Mouse (Mus musculus): ENCODE data around the gene Terf2ip. TPM values are rescaled to one million over a fixed set of nuclear protein-coding genes. Genes with fewer than 3 reads are reported as not detected.

Terf2ip gene
- 26.8 and 41.1 TPM in 2 replicates for polyA plus RNA-seq (2012; rRNA removed)

DNA sequence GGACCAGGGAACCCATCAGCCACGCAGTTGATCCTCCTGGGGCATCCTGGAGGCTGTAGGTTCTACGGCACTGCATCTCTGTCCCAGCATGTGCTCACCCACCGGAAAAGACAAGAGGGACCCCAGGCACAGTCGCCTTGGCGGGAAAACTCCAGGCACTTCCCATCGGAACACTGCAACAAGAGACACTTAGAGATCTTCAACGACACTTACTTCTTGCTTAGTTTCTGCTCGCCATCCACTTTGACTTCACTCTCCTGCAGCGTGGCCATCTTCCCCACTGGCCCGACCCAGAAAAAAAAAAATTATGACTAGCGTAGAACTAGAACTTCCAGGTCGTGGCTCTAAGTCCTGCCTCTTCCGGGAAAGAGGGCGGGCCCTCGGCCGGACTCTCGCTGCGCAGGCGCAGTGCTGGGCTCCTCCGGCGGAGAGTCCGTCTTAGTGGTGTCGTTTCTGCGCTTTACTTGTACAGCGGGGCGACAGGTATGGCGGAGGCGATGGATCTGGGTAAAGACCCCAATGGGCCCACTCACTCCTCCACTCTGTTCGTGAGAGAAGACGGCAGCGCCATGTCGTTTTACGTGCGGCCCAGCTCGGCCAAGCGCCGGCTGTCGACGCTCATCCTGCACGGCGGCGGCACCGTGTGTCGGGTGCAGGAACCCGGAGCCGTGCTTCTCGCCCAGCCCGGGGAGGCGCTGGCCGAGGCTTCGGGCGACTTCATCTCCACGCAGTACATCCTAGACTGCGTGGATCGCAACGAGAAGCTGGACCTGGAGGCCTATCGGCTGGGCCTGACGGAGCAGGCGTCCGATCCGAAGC is at the start of gene Terf2ip, which contains the start of gene Kars:
Gene Terf2ip (plus strand): TSS at position 402 of the 819 bp plus-strand sequence.
Gene Kars (minus strand): TSS at position 327 of the 819 bp plus-strand sequence.
- DNase-seq (ENCODE audit: low read depth): peak; percentile 98
- no peak for TF ChIP-seq CTCF (IDR thresholded peaks at IDR 0.05; ENCODE audit: borderline replicate concordance, extremely low read depth, insufficient read depth, insufficient read length)
- TF ChIP-seq POLR2A (IDR thresholded peaks at IDR 0.05; ENCODE audit: borderline replicate concordance, extremely low read depth, insufficient read depth, insufficient read length, poor library complexity, severe bottlenecking): peak; percentile 84; the same call in 1 of the 2 replicates

DNA sequence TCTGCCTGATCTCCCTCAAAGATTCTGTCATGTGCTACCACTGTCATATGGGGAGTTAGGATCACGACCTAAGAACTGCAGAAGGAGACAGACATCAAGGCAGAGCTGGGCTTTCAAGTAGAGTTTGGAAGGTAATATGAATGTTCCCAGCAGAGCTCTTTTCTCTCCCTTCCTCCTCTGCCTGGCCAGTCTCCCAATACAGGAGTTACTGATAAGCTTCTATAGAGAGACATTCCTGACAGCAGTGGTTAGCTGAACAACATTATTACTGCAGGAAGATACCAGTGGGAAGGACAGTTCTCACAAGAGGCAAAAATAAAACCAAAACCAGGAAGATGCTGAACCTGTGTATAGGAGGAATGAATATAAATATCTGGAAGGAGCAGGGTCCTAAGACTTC is 48.6 kb upstream of the Terf2ip start:
- TF ChIP-seq CTCF (IDR thresholded peaks at IDR 0.05; ENCODE audit: borderline replicate concordance, extremely low read depth, insufficient read depth, insufficient read length) (no peak), POLR2A (IDR thresholded peaks at IDR 0.05; ENCODE audit: borderline replicate concordance, extremely low read depth, insufficient read depth, insufficient read length, poor library complexity, severe bottlenecking) (no peak)
- no peak for DNase-seq (ENCODE audit: low read depth)

DNA sequence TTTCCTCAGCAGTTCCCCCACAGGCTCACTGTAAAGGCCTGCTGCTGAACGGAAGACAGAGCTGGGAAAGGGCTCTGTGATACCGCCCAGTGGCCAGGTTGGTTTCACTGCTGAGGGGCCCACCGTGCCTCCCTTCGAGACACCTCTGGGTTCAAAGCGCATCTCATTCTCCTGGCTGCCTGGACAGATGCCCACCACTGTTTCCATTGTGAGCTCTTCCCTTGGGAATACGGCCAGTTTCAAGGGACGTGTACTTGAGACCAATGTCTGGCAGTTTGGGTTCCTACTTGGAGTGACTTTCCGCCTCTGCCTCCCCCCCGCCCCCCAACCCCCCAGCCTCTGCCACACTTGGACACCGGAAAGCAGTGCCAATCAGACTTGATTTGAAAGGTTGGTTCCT is 48.1 kb upstream of the Terf2ip start:
- DNase-seq (ENCODE audit: low read depth): no peak
- TF ChIP-seq POLR2A (IDR thresholded peaks at IDR 0.05; ENCODE audit: borderline replicate concordance, extremely low read depth, insufficient read depth, insufficient read length, poor library complexity, severe bottlenecking) (no peak), CTCF (IDR thresholded peaks at IDR 0.05; ENCODE audit: borderline replicate concordance, extremely low read depth, insufficient read depth, insufficient read length) (no peak)

DNA sequence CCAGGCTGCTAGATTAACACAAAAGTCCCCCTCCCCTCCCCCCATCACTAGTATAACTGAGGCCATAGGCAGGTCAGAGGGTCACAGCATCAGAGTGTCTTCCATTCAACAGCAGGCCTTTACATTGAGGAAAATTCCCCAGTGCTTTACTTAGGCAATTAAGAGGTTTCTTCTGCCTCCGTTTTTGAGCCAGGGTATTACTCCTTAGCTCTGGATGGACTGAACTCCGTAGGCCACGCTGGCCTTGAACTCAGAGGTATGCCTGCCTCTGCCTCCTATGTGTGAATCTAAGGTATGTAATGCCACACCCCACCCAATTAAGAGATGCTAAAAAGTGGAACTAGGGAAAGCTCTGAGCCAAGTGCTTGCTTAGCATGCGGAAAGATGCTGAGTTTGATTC is 47.7 kb upstream of the Terf2ip start:
- TF ChIP-seq POLR2A (IDR thresholded peaks at IDR 0.05; ENCODE audit: borderline replicate concordance, extremely low read depth, insufficient read depth, insufficient read length, poor library complexity, severe bottlenecking) (no peak), CTCF (IDR thresholded peaks at IDR 0.05; ENCODE audit: borderline replicate concordance, extremely low read depth, insufficient read depth, insufficient read length) (no peak)
- no peak for DNase-seq (ENCODE audit: low read depth)

DNA sequence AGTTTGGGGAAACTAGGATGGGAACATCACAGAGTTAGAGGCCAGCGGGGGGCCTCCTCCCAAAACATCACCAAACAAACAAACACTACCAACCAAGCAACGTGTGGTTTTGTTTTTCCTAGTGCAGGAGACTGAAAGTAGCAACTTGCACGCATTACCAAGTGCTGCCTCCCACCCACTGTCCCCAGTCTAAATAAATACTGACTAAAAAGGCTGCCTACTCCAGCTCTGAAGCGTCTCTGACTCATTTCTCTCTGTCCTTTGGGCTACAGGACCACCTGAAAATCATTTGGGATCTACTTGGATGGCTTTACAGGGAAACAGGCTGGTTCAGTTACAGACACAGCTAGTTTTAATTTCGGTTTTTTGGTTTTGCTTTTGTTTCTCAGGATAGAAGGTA is 46.8 kb upstream of the Terf2ip start:
- no peak for DNase-seq (ENCODE audit: low read depth)
- TF ChIP-seq POLR2A (IDR thresholded peaks at IDR 0.05; ENCODE audit: borderline replicate concordance, extremely low read depth, insufficient read depth, insufficient read length, poor library complexity, severe bottlenecking) (no peak), CTCF (IDR thresholded peaks at IDR 0.05; ENCODE audit: borderline replicate concordance, extremely low read depth, insufficient read depth, insufficient read length) (no peak)

DNA sequence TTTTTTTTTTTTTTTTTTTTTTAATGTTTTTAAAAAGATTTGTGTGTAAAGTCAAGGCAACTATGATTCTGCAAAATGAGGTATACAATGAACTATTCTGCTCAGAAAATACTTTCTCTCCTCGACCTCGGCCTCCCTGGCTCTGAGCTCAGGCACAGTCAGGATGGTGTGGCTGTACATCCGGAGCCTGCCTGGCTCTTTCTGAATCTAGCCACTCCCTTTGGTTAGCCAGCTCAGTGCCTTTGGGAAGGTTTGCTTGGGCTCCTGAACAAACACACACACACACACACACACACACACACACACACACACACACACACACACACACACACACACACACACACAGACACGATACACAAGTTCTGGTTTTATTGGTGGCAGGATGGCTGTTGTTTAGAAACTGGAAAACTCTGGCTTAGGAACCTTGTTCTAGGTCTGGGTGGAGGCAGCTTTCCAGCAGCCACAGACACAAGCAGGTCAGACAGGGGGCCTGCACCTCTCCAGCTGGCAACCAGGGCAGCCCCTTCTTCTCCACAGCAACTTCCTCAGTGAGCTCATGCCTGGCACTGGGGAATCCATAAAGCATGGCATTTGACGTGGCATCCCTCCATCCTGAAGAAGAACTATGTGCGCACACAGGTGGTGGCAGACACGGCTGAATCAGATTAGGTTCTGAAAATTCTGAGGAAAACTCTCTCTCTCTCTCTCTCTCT is 46.2 kb upstream of the Terf2ip start:
- TF ChIP-seq POLR2A (IDR thresholded peaks at IDR 0.05; ENCODE audit: borderline replicate concordance, extremely low read depth, insufficient read depth, insufficient read length, poor library complexity, severe bottlenecking) (no peak), CTCF (IDR thresholded peaks at IDR 0.05; ENCODE audit: borderline replicate concordance, extremely low read depth, insufficient read depth, insufficient read length) (no peak)
- no peak for DNase-seq (ENCODE audit: low read depth)

DNA sequence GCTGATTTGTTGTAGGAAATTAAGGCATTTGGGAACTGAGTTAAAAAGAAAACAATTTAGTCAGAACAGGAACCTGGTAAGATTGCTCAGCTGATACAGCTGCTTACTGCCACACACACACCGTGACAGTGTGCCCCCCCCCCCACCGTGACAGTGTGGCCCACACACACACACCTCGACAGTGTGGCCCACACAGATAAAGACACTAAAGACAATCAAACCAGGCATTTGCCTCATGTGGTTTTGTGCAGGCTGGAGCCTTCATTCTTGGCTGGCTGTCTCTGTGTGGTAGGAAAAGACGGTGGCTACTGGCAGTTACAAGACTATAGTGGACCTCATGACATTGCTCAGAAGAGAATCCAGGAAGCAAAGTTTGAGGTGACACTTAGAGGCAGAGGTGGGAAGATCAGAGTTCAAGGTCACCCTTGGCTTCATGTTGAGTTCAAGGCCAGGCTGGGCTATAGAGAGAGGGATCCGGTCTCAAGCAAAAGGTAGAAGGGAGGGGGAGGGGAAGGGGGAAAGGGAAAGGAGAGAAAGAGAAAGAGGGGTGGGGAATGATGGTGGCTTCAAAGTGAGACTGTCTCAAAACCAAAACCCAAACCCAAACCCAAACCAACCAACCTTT is 43.8 kb upstream of the Terf2ip start:
- DNase-seq (ENCODE audit: low read depth): no peak
- no peak for TF ChIP-seq CTCF (IDR thresholded peaks at IDR 0.05; ENCODE audit: borderline replicate concordance, extremely low read depth, insufficient read depth, insufficient read length)
- TF ChIP-seq POLR2A (IDR thresholded peaks at IDR 0.05; ENCODE audit: borderline replicate concordance, extremely low read depth, insufficient read depth, insufficient read length, poor library complexity, severe bottlenecking): no peak

DNA sequence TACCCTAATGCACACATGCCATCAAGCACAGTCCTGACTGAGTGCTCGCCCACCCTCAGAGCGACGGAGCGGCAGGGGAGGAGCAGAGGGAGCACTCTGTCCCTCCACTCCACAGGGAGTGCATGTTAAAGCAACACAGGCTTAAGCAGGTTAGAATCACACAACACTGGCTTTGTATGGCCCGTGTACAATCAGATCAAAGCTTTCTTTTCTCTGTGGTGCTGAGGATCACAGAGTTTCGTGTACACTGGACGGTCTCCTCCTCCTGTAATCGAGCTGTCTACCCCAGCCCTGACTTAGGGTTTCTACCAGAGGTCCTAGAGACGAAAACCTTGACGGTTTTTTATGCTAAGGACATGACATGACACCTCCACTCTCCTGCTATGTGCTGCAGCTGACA is 42.7 kb upstream of the Terf2ip start:
- DNase-seq (ENCODE audit: low read depth): no peak
- no peak for TF ChIP-seq CTCF (IDR thresholded peaks at IDR 0.05; ENCODE audit: borderline replicate concordance, extremely low read depth, insufficient read depth, insufficient read length)
- no peak for TF ChIP-seq POLR2A (IDR thresholded peaks at IDR 0.05; ENCODE audit: borderline replicate concordance, extremely low read depth, insufficient read depth, insufficient read length, poor library complexity, severe bottlenecking)

DNA sequence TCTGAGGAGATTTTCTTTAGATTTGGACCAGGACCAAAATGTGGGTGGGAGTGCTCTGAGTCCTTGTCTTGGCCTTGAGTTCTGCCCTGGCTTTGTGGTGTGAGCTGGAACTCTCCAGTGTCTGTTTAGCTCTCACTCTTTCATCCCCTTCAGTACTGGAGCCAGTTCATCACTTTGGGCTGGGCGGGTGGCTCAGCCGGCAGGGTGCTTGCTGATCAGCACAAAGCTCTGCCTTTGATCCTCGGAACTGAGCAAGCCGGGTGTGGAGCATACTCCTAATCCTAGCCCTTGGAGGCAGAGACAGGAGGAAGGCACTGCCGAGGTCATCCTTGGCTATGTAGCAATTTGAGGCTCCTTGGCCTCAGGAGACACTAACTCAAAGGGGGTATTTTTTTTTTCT is 42.2 kb upstream of the Terf2ip start:
- TF ChIP-seq CTCF (IDR thresholded peaks at IDR 0.05; ENCODE audit: borderline replicate concordance, extremely low read depth, insufficient read depth, insufficient read length): no peak
- TF ChIP-seq POLR2A (IDR thresholded peaks at IDR 0.05; ENCODE audit: borderline replicate concordance, extremely low read depth, insufficient read depth, insufficient read length, poor library complexity, severe bottlenecking): no peak
- no peak for DNase-seq (ENCODE audit: low read depth)

DNA sequence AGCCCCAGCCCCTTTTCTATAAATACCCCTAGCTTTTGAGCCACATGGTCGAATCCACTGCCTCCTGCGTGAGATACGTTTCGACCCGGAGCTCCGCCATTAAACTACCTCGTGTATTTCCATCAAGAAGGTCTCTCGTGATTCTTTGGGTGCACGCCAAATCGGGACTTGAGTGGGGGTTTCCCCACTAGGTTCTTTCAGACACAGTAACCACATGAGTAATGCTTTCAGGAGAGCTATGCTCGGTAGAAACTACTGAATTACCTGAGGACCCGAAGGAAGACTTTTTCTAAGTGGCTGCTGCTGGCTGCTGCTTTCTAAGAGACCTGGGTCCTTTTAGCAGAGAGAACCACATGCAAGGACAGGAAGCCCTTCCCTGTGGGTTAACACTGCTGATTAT is 37.1 kb upstream of the Terf2ip start:
- TF ChIP-seq CTCF (IDR thresholded peaks at IDR 0.05; ENCODE audit: borderline replicate concordance, extremely low read depth, insufficient read depth, insufficient read length): no peak
- TF ChIP-seq POLR2A (IDR thresholded peaks at IDR 0.05; ENCODE audit: borderline replicate concordance, extremely low read depth, insufficient read depth, insufficient read length, poor library complexity, severe bottlenecking): no peak
- DNase-seq (ENCODE audit: low read depth): no peak

DNA sequence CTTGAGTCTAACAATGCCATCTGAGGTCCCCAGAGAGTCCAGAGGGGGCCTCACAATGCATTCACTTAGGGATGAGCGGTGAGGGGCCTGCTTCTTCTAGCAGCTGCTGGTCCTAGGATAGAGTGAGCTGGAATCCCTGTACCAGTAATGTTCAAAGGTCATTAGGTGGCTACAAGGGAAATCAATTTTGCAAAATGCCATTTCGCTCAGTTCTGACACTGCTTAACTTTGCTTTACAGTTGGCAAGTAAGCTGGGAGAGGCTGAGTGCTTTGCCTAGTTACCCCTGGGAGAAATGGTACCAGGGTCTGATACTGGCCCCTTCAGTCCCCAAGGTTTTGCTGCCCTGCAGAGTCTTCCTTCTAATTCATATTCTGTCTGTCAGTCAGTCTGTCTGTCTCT is 35.5 kb upstream of the Terf2ip start:
- DNase-seq (ENCODE audit: low read depth): no peak
- no peak for TF ChIP-seq POLR2A (IDR thresholded peaks at IDR 0.05; ENCODE audit: borderline replicate concordance, extremely low read depth, insufficient read depth, insufficient read length, poor library complexity, severe bottlenecking)
- no peak for TF ChIP-seq CTCF (IDR thresholded peaks at IDR 0.05; ENCODE audit: borderline replicate concordance, extremely low read depth, insufficient read depth, insufficient read length)

Measured in brain, embryonic 14.5 days (tissue).